Mouse (Mus musculus) erythroblast, embryonic 14.5 days (primary cell): ENCODE measurements around the gene Krt23.

Experiments used
- GATA1 ChIP-seq: IDR thresholded peaks from 2 replicates; pipeline ENCODE4 v1.6.1; 2012; ENCODE audit warnings: low read length, inconsistent platforms, mixed read lengths
- TAL1 ChIP-seq: IDR thresholded peaks from 3 replicates; pipeline ENCODE4 v1.6.1; 2012; ENCODE audit warnings: low read length, inconsistent platforms, mixed read lengths

DNA sequence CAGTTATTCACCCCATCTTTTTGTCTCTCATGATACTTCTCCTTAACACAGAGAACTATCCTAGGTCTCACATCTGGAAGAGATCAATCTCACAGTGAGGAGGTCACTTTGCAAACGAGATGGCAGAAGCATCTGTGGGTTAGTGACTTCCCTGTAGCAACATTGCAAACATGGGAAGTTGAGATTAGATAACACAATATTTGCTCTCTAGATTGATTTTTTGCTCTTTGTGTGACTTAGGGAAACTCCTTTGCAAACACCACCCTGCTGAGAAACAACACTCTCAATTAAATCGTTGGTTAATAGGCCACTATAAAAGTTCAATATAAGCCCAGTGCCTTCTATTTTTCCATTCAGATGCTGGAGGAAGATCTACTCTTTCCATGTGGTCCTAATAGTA lies 44.2 kb downstream of the Krt23 start:
- no peak for TF ChIP-seq GATA1
- TF ChIP-seq TAL1, result no peak
